Mouse (Mus musculus) adrenal gland, postnatal 14 days (tissue): ENCODE results near the gene Bckdhb. TPM values are rescaled to one million over a fixed set of nuclear protein-coding genes. Genes with fewer than 3 reads are reported as not detected.

Source experiments
- DNase-seq: peaks from one replicate; pipeline ENCODE4 v3.0.0; 2021; ENCODE audit warnings: mixed read lengths
- total RNA-seq: library from RNA; stranded (reverse); gene quantifications from 2 replicates; pipeline ENCODE4 v1.2.3, GENCODE M21; 2021

Gene Bckdhb
- total RNA-seq, 1 experiment from 2014 or later: 200 TPM

- no peak for DNase-seq
Observed at GRCm38 (mm10) chr9:84106438-84106837, 181.5 kb downstream of the Bckdhb start.

GRCm38 (mm10) chr9:84107045-84107813, 182.3 kb downstream of the Bckdhb start:
- peak; percentile 47 for DNase-seq

DNA sequence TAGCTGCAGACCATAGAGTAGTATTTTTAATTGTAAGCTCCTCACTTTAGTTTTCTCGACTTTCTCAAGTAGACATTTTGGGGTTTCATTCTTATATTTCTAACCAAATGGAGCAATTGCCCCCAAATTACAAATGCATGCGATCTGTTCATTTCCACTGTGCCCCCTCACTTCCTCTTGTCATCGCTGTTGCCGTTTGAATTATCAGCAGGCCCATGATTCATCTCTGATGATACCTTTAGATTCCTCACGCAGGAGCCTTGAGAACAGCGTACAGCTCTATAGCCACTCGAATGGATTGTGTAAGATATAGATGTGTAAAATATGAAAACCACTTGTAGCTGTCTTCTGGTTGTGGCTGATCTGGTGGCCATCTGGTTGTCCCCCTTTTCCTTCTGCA, 183.6 kb downstream of the Bckdhb start:
- no peak for DNase-seq

- DNase-seq: no peak
Observed at GRCm38 (mm10) chr9:84109777-84110478, 185.0 kb downstream of the Bckdhb start.

DNA sequence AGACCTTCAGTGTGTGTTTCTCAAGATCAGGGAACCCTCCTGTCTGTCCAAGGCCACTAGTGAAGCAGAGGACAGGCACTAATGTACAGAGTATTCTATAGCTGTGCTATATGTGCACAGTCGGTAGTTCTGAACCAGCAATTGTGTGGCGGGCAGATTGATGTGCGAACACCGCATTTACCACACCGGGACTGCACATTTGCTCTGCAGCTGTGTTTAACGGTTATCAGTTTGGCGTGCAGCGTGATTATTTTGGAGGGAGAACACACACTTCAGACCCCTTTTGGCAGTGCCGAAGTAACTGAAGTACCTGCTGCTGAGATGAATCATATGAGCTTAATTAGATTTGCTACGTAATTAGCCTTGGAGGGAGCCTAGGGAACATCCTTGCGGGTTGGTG, 185.7 kb downstream of the Bckdhb start:
- no peak for DNase-seq

- DNase-seq: no peak
Observed at GRCm38 (mm10) chr9:84112319-84112718, 187.4 kb downstream of the Bckdhb start.

DNA sequence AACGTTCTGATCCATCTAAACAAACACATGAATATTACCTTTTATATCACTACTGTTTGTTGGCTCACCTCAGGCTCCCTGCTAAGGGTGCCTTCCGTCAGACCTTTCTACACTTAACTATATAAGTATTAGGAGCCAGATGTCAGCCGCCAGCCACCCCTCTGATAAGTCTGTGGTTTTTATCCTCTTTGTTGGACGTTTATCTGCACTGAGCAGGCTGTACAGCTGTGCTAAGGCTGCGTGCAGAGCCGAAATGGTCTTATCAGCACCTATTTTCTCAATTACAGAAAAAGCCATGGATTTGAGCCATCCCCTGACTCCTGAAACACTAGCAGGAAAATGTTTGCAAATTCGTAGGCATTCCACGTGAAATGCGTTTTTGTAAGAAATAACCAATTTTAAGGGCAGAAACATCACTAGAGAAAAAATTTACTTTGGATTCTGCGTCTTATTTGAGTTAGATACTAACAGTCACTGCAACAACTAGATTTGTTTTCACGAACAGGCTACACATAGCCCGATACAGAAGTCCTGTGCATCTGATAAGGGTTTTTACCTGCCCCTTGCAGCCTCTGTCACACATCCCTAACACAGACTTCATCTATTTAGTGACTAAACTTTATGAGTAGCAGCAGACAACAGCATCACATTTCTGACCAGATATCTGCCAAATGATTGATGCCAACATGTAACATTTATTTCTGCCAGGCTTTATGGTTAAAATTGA, 188.1 kb downstream of the Bckdhb start:
- DNase-seq: no peak

- no peak for DNase-seq
Observed at GRCm38 (mm10) chr9:84114254-84114653, 189.3 kb downstream of the Bckdhb start.

DNA sequence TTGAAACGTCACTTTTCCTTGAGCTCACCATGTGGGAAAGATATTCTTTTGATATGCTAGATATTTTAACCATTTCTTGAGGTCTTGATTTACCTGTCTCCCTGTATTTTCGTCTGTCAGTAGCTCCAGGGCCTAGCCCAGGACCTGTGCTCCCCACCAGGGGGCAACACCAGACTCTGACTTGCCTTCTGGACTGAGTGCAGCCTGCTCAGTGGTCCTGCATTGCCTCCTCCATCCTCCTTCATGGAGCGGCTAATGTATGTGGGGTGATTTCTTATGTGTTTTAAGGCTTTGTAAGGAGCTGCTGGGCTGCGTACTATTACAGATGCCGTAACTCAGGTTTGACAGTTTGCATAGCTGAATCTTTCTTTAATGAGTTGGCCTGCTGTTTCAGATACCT, 192.4 kb downstream of the Bckdhb start:
- DNase-seq: no peak

DNA sequence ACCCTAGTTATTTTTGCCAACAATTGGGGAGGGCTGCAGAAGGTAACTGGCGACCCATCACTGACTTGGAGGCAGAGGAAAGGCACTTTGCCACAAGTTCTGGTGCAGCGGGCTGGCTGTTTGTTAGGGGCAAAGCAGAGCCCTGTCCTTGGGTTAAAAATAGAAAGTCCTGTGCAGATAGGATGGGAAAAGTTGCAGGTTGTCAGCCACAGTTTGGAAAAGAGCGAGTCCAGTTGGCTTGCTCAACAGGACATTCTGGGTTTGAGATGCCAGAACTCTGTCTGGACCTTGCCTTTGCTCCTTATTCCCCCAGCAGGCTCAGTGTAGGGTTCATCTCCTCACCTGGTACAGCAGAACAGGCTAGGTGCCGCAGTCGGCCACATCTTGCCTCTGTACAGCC, 200.1 kb downstream of the Bckdhb start:
- no peak for DNase-seq

- no peak for DNase-seq
Observed at GRCm38 (mm10) chr9:84130338-84130737, 205.4 kb downstream of the Bckdhb start.

- DNase-seq: no peak
Observed at GRCm38 (mm10) chr9:84135062-84135461, 210.1 kb downstream of the Bckdhb start.

DNA sequence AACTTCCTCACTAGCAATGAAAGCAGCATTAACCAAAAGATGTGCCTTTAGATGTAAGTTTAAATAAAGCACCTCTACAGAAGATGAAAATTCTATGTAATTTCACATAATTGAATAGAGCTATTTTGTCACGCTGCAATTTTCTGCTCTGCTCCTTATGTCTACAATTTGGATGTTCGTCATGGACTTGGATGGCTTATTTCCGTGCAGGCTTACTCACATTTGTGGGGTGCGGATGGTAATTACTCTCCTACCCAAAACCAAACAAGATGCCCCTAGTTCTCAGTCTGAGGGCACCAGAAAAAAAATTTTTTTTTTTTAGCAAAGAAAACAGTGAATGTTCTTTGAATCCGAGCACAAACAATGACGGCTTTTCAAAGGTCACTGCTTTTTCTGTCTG, 212.2 kb downstream of the Bckdhb start:
- no peak for DNase-seq

- no peak for DNase-seq
Observed at GRCm38 (mm10) chr9:84148124-84148523, 223.2 kb downstream of the Bckdhb start.

Other genes with a start within 250 kb of the Bckdhb start
- gene Elovl4, start 118.9 kb upstream of the Bckdhb start, total RNA-seq: 1.4 and 1.7 TPM in 2 replicates
- gene Ttk, start 90.5 kb upstream of the Bckdhb start, total RNA-seq: 8.8 and 10.6 TPM in 2 replicates